Mouse (Mus musculus): ENCODE results near the gene Foxp4. TPM values are rescaled to one million over a fixed set of nuclear protein-coding genes. Genes with fewer than 3 reads are reported as not detected.
A peak's percentile ranks its signal among the peaks of the same experiment; 100 is the strongest.

Gene Foxp4
- total RNA-seq, 2 experiments from 2014 or later, result 12.2 to 13.6 TPM

DNA sequence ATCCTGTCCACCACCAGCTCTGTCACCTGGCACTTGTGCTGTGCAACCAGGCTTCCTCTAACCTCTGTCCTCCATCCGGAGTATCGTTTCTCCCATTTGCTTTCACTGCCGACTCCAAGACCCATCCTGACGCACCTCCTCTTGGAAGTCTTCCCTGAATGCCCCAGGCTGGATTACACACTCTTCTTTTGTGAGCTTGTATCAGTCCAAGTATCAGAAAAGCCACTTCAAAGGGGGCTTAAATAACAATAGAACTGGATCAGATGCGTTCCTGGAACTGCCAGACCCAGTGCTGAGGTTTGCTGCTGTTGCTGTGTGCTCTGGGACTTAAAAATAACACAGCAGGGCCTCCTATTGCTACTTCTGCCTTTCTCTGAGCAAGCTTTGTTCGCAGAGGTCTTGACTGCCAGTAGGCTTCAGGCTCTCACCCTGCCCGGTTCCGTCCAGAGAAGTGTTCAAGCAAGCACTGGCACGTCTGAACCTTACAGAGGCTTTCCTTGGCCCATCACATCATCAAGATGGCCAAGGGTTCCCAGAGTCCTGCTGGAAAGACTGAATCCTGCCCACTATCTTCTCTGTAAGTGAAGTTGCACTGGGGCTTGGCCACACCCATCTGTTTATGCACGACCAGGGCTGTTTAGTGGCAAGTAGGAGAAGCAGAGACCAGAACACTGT, 13.6 kb upstream of the Foxp4 start:
- intact Hi-C loops (cut with DNase I), result no loop called here
- no peak for DNase-seq

DNA sequence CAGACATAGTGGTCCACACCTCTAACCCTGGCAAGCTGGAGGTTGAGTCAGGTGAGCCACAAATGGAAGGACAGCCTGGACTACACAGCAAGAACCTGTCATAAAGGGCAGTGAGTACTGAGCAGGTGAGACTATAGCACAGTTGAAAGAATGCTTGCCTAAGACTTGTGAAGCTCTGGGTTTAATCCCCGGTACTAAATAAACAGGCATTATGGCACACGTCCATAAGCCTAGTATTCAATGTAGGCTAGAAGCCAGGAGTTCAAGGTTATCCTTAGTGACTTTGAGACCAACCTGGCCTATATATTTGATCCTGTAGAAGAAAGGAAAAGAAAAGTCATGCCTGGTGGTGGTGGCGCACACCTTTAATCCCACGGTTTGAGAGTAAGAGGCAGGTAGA, 12.1 kb upstream of the Foxp4 start:
- intact Hi-C loops (cut with DNase I), result no loop called here
- DNase-seq, result no peak

DNA sequence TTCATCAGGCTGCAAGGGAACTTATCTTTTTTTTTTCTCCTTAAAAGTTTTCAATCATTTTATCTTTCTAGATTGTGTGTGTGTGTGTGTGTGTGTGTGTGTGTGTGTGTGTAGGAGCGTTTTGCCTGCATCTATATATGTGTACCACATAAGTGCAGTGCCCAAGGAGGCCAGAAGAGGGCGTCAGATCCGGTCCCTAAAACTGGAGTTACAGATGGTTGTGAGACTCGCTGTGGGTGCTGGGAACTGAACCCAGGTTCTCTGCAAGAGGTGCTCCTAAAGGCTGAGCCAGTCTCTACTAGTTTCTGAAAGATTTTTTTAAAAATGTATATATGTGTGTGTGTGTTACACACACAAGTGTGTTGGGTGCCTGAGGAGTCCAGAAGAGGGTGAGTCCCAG, 5.0 kb upstream of the Foxp4 start:
- intact Hi-C loops (cut with DNase I), result no loop called here
- no peak for DNase-seq

DNA sequence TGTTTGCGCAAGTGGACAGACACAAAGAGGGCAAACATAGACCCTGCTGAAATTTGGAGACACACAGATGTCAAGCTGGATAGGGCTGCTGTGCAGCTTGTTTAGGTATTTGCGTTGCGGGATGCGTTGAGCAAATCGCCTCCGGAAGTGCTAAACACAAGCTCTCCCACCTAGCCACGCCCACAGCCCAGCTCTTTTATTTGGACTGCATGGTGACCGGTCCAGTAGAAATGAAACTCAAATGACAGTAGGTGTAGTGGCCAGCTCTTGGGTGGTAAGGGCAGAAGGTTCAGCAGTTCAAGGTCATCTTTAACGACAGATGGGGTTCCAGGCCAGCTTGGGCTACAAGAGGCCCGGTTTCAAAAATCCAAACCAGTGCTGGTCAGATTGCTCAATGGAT, 1.5 kb upstream of the Foxp4 start:
- no peak for DNase-seq
- intact Hi-C loops (cut with DNase I), result no loop called here

DNA sequence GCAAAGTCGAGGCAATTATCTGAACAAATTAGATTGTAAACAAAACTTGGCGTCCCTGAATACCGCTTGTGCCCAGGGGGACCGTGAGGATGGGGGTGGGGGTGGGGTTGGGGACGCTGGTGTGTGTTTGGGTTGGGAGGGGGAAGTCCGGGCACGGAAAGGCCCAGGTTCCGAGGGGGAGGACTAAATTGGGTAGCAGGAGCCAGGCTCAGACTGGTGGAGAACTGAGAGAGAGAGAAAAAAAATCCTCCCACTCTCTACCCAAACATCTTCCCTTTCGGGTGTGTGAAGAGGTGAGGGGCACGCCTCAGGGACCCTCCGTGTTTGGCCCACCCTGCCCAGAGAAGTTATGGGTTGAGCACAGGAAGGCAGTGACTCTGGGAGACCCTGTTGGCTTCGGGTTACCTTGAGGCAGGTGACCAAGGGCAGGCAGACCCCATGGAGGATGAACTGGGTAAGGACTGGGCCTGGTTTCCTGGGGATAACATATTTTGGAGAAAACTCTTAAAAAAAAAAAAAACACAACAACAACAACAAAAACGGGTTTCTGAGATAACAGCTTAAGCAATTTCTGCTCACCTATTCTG, 988 bp upstream of the Foxp4 start:
- no peak for DNase-seq
- intact Hi-C loops (cut with DNase I), result no loop called here

DNA sequence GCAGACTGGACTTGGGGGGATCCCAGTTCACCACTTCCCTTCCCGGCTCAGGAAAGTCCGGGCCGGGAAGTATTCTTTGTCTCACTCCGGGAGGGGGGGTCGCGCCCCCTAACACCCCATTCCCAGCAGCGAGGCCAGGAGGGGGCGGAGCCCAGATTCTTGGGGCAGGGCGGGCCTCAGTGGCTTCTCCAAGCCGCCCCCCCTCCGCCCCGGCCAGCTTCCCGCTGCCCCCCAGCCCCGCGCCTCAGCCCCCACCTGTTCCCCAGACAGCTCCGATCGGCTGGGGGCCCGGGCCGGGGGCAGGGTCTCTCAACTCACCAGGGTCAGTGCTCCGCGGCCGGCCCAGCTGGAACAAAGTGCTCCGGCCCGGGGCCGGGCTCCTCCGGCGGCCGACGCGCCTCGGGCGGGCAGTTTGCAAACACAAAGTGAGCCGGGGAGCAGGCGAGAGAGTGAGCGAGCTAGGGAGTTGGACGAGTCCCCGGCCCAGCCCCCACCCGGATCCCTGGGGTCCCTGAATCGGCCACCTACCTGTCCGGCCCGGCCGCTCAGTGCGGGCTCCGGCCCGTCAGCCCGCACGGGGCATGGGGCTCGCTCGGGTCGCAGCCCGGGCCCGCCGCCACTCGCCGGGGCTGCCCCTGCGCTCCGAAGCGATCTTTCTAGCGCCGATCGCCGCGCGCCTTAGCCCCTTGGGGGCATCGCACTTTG, 615 bp downstream of the Foxp4 start:
- peak; percentile 67 to 69 for DNase-seq
- intact Hi-C loops (cut with DNase I), result loop anchor here (1.0 to 5.0 kb wide), 3 partner anchors 47 to 123 kb away; no protein-coding TSS in a partner anchor

DNA sequence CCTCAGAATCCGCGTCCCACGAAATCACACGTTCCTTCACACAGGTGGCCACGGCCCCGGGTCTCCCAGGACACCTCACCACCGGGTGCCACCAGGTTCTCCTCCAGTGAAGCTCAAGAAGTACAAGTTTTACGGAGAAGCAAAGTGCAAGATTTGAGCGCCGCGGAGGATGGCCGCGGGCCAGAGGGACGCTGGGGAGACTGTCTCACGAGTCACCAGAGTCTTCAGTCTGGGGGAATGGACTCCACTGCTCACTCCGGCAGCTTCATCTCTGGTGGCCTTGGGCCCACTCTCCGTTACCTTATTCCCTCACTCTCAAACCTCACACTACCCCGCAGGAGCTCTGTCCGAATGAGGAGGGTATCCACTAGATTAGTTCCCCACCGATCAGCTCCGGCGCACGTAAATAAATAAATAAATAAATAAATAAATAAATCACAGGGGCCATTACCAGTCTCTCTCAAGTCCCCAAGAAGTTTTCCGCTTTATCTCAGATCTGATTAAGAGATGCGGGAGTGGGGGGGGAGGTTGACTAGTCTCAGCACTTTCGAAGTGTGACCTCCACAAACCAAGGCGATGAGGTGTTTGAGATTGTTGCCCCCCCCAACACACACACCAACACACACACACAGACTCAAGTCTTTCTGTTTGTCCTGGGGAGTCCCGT, 1.3 kb downstream of the Foxp4 start:
- DNase-seq, result peak; percentile 50 to 57
- intact Hi-C loops (cut with DNase I), result loop anchor here (5.0 kb wide), 2 partner anchors 46 to 124 kb away; no protein-coding TSS in a partner anchor

DNA sequence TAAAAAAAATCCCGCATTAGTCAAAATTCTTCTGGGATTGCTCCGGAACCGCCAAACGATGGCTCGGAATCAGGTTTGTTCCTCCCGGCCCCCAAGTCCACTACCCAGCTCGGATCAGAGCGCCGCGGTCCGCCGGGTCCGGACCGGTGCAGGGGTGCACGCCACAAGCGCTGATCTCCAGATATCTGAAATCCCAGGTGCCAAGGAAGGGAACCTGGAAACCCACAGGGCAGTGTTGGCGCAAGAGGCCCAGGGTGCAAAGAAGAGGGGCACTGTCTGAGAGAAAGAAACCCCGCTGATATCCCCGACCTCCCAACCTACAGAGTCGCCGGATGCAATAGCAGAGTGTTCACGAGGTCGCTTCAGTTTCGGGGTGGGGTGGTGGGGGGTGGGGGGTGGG, 1.9 kb downstream of the Foxp4 start:
- intact Hi-C loops (cut with DNase I), result loop anchor here (5.0 kb wide), 2 partner anchors 45 to 125 kb away; no protein-coding TSS in a partner anchor
- no peak for DNase-seq

DNA sequence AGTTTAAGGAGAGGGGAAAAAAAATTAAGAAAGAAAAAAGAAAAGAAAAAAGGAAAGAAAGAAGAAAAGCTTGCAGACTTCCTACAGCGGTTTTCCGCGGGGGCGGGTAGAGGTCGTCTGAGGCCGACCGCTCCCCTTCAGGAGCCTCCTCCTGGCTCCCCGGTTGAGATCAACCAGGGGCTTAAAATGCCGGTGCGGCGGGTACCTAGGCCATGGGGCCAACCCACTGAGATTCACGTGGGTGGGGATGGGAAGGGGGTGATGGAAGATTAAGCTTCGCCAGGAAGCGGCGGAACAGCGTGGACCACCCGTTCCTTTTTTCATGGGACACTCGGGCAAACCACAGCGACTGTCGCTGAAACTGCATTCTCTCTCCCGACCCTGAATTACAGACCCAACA, 2.3 kb downstream of the Foxp4 start:
- DNase-seq, result no peak
- intact Hi-C loops (cut with DNase I), result loop anchor here (5.0 kb wide), 2 partner anchors 45 to 125 kb away; no protein-coding TSS in a partner anchor

DNA sequence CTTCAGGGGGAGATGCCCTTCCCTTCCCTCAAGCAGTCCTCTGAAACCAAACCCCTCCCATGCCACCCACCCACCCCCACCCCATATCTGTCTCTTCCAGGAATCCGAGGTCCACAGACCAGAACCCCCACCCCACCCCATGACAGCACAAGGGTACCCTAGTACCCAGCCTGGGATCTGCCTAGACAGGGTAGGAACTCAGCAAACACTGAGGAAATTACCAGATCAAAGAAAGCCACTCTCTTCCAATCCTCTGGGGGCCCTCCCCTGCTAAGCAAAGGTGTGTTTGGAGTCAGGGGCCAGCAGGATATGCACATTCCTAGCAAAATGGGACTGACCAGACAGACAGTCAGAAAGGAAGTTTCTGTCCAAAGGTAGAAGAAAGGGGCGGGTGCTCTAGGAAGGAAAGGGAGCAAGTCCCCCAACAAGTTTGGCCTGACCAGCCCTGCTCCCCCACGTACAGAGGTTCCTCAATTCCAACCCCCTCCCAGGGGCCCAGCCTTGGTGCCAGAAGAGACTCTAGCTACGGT, 3.2 kb downstream of the Foxp4 start:
- no peak for DNase-seq
- intact Hi-C loops (cut with DNase I), result loop anchor here (5.0 kb wide), 2 partner anchors 44 to 126 kb away; no protein-coding TSS in a partner anchor

DNA sequence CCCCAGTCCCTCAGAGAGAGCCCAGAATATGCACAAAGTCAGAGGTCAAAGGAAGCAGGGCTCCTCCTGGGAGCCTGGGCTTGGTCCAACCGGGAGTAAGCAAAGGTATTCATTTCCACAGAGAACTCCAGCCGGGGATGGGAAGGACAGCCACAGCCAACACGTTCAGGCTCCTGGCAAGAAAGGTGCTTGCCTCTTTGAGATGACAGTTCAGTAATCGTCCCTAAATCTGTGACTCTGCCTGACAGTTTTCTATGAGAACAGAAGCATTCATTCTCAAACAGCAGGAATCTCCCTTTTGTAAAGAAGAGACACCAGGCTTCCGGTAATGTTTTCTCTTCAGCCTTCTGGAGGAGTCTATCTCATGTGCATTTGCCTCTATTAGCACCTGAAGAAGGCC, 4.6 kb downstream of the Foxp4 start:
- intact Hi-C loops (cut with DNase I), result loop anchor here (5.0 kb wide), 2 partner anchors 43 to 127 kb away; no protein-coding TSS in a partner anchor
- DNase-seq, result no peak

DNA sequence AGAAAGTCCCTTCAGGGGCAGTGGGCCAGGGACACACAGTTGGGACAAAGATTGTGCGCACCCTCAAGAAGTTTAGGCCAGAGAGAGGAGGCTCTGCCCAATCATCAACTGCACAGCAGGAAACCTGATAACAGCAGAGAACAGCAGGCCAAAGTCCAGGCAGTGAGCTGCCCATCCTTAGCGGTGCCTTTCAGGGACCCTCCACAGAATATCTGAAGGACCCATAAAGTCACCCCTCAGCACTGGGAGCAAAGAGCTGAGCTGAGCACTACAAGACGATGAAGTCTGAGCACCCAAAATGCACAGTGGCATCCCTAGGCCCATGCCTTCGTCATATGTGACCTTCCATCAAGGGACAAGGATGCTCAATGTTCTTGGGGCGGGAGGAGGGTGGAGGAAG, 6.5 kb downstream of the Foxp4 start:
- intact Hi-C loops (cut with DNase I), result no loop called here
- DNase-seq, result no peak

DNA sequence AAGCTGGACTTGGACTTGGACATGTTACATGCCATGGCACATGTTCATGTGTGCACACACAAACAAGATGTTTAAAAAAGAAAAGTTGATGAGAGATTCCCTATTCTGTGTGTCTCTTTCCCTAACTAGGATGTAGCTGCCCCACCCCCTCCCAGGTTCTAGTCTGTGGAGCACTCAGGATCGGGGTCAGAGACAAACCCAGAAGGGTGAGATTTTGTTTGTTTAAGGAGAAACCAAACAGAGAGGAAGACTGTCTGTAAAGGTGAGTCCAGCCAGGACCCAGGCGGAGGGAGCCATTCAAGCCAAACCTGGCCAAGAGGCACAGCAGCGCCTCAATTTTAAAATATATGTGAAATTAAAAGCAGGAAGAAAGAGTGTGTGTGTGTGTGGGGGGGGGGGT, 7.2 kb downstream of the Foxp4 start:
- intact Hi-C loops (cut with DNase I), result no loop called here
- no peak for DNase-seq

DNA sequence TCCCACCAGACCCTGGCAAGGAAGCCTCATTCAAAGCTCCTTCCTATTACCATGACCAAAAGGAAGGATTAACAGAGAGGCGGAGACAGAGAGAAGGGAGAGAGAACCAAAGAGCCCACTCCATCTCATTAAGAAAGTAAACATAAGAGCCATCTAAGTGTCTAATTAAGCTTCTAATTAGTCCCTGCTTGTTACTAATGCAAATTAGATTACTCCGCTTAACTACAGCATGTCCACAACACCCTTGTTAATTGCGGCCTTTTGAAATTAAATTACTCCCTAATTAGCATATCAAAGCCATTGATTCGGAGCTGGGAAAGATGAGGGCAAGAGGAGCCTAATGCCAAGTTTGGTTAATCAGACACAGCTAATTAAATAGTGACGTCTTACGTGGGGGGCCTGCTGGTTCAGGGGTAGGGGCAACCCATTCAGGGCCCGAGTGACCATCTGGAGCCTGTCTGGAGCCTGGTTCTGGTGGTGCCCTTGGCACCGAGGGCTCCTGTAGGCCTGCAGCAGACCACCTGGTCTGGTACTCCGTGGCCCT, 9.7 kb downstream of the Foxp4 start:
- intact Hi-C loops (cut with DNase I), result no loop called here
- no peak for DNase-seq

DNA sequence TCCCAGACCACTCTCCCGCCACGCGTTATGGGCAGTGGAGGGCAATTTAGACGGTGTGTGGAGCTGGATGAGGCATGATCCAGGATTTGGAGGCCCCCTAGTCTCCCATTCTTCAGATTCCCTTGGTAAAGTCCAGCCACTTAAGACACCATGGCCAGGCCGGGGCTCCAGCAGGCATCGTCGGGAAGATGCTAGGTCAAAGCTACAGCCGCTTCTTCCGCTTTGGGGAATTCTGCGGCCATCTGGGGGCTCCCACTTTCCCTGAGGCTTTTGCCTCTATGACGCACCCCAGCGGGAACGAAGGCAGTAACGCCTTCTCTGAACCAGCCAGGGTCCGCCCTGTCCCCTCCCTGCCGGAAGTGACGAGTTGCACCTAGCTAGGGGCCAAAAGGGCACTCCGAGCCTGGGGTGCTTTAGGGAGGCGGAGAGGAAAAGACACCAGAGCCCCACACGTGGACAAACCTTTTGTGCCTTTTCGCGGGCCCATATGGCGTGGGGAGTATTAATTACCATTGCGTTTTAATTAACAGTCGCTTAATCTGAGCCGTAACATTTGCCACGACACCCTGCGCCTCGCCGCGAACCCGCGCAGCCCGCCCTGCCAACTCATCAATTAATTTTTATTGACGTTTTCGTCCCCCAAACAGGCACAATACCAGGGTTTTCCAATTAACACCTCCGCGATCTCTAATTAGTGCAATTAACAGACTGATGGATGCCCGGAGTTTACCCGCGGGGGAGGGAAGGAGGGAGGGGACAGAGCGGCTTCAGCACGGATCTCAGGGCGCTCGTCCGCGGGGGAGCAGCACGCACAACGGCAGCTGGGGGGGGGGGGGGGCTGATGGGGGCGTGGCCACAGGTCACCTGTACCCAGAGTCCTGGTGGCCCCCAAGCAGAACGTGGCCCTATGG, 15.1 kb downstream of the Foxp4 start:
- intact Hi-C loops (cut with DNase I), result no loop called here
- DNase-seq, result peak; percentile 55 to 73

DNA sequence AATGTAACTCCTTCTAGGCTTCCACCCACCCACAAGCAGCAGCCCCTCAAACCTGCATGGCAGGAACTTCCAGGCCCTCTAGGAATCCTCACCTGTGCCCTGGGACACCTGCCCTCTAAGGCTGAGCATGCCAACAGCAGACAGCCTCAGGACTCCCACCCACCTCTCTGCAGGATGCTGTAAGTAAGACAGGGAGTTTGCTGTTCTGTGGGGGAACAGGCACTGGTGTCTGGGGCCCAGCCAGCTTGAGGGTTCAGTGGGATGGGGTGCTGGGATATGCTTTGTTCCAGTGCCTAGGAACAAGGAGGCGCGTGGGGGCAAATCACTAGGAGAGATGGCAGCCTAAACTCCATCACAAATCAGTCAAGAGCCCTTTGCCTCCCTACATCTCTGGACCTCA, 16.4 kb downstream of the Foxp4 start:
- intact Hi-C loops (cut with DNase I), result no loop called here
- no peak for DNase-seq

DNA sequence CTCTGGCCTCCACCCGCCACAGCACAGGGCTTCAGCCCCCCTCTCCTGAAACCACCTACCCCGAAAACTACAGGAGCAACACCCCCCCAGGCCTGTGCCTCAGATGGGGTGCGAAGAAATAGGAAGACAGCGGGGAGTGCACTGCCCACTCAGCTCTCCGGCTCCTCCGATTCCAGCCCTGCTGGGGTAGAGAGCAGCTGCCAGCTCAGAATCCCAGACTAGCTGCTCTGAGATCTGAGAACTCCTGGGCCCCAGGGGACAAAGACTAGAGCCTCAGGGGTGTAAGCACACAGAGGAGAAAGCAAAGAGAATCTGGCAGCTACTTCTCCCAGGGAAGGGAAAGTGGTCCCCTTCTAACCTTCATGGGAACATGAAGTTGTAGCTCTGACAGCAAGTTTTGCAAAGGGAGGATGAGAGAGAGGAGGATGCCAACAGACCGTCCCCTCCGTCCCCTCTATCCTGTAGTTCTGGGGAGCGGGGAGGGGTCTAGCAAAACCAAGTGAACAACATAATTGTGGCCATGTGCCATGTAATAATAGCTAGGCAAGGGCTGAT, 17.0 kb downstream of the Foxp4 start:
- DNase-seq, result no peak
- intact Hi-C loops (cut with DNase I), result no loop called here

DNA sequence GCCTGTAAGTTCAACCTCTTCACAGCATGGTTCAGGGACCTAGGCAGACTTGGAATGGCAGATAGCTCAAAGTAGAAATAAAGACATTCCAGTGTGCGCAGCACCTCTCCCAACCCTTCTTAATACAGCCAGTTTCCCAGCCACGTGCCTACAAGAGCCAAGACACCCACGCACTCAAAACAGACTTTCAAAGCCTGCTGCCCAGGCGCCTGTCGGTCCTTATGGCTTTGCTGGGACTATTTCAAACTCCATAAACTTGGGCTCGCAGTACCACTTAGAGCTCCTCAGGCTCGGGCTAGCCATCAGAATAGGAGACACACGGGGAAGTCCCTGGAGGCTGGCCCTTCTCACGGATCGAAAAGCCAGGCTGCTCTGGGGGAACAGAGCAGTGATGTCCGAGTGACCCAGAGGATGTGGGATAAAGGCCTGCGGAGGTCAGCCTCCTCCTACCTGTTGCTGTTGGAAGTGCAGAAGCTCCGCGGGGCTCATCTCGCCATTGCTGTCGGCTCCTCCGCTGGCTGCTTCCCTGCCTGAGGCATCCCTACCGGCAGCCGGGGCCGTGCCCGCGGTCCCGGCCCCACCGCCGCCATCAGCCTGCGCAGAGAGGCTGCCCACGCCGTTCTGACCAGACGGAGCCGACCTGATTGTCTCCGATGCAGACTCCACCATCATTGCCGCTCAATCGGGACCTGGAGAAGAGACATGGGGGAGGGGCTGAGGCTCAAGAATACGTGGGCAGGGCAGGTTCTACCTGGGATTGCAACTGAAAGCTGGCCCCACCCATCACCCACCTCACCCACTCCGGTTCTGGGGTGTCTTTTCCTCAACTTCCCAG, 20.4 kb downstream of the Foxp4 start:
- DNase-seq, result no peak
- intact Hi-C loops (cut with DNase I), result no loop called here
